Mouse (Mus musculus): ENCODE measurements around the gene Aff1.

- TF ChIP-seq CTCF (IDR thresholded peaks at IDR 0.05; ENCODE audit: low read depth) (no peak), EP300 (optimal IDR thresholded peaks at IDR 0.05) (peak; percentile 88)
Observed at GRCm38 (mm10) chr5:103737208-103738066, 45.3 kb downstream of the Aff1 start.

Measured in stomach, postnatal 0 days (tissue).